Mouse (Mus musculus) midbrain, embryonic 14.5 days (tissue): ENCODE results near the gene Tshb. TPM values are rescaled to one million over a fixed set of nuclear protein-coding genes. Genes with fewer than 3 reads are reported as not detected.

Source experiments
- ATAC-seq: fragments of 200-750 bp; cut with Nextera tagmentation; 2 replicates; pipeline ENCODE4 v1.8.0; 2017; ENCODE audit warnings: moderate number of reproducible peaks, moderate library complexity; ENCODE audit not compliant: low FRiP score, low TSS enrichment
- DNase-seq: peaks from one replicate; pipeline ENCODE4 v3.0.0-alpha.2; 2015
- H3K27ac ChIP-seq: fragments of 300-500 bp; sonication (generic); replicated peaks from 2 replicates; pipeline ENCODE4 v1.5.1; 2014; ENCODE audit warnings: mild to moderate bottlenecking, low read depth, low read length, moderate library complexity
- H3K27me3 ChIP-seq: fragments of 300-500 bp; sonication (generic); 2 replicates; pipeline ENCODE4 v1.6.1; 2014; ENCODE audit warnings: low read length, control low read depth, mixed read lengths; ENCODE audit not compliant: control insufficient read depth, insufficient read depth
- H3K36me3 ChIP-seq: fragments of 300-500 bp; sonication (generic); 2 replicates; pipeline ENCODE4 v1.6.1; 2014; ENCODE audit warnings: low read length, control low read depth; ENCODE audit not compliant: control insufficient read depth, insufficient read depth
- H3K4me1 ChIP-seq: fragments of 300-500 bp; sonication (generic); 2 replicates; pipeline ENCODE4 v1.6.1; 2014; ENCODE audit warnings: mild to moderate bottlenecking, antibody characterized with exemption, low read length, control low read depth; ENCODE audit not compliant: control insufficient read depth, insufficient read depth
- H3K4me2 ChIP-seq: fragments of 300-500 bp; sonication (generic); 2 replicates; pipeline ENCODE4 v1.6.1; 2014; ENCODE audit warnings: mild to moderate bottlenecking, low read length, moderate library complexity
- H3K4me3 ChIP-seq: fragments of 300-500 bp; sonication (generic); replicated peaks from 2 replicates; pipeline ENCODE4 v1.5.1; 2014; ENCODE audit warnings: low read depth, low read length
- H3K9ac ChIP-seq: fragments of 300-500 bp; sonication (generic); replicated peaks from 2 replicates; pipeline ENCODE4 v1.6.1; 2014; ENCODE audit warnings: mild to moderate bottlenecking, low read length, moderate library complexity
- H3K9me3 ChIP-seq: fragments of 300-500 bp; sonication (generic); 2 replicates; pipeline ENCODE4 v1.6.1; 2016; ENCODE audit warnings: low read length, control low read depth, mixed read lengths; ENCODE audit not compliant: control insufficient read depth
- WGBS: fragments of 180-500 bp; shearing (Covaris S2); extraction: QIAGEN DNeasy Blood & Tissue Kit; methylation state at CpG from one replicate; pipeline ENCODE4 v1.1.7; 2014; 5-methylcytosine and 5-hydroxymethylcytosine counted together
- polyA plus RNA-seq: library from polyadenylated mRNA; unstranded; fragments of >200 nt; fragmentation: Nextera tagmentation; extraction: Ambion mirVana; gene quantifications from 2 replicates; pipeline ENCODE4 v1.2.1, GENCODE M21; 2014

Gene Tshb
- polyA plus RNA-seq, 1 experiment from 2014 or later, result 0.32 TPM

DNA sequence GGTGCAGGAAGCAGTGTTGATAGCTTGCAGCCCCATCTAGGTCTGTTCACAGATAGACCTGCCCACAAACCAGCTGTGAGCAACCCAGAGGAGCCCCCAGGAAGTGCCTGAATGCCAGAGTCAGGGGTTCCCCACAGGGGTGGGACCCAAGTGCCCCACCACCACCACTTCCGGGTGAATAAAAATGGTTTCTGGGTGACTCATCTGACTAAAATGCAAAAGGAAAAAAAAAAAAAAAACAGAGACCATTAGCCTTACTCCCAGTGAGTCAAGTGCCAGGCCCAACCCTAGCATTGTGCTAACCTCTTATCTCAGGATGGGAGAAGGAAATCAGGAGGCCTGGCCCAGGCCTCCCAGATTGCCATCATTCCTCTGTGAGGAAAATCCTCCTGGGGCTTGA lies 26.7 kb downstream of the Tshb start:
- ATAC-seq, result no peak
- 85% methylated on average over 1 of the region's 1 CpGs for WGBS

DNA sequence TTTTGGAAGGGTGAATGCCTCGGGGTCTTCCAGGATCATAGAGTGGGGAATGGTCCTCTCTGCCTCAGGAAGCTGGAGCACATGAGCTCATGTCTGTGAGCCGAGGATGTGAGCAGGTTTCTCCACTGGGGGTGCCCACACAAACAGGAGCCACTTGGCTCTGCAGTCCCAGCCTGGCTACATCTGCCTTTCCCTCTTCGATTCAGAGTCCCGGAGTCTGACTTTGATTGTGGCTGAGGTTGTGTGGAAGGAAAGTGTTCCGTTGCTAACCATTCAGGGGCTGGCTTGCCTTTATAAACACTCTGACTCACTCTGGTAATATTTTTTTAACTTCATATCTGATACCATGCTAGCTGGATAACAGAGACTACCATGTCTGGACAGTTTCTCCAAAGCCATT lies 30.1 kb downstream of the Tshb start:
- Histone ChIP-seq H3K27ac (no peak overlapping the region), H3K36me3 (no peaks in the 10 kb centered on the region), H3K4me2 (no peak overlapping the region), H3K9me3 (no peaks in the 10 kb centered on the region), H3K4me3 (no peak overlapping the region), H3K27me3 (no peaks in the 10 kb centered on the region), H3K4me1 (peaks cover 8% of the 10 kb centered on the region; the same call in 1 of the 2 replicates), H3K9ac (no peak overlapping the region)
- DNase-seq (no peak), ATAC-seq (no peak)
- 82% methylated on average over 5 of the region's 5 CpGs for WGBS

More for the DNA sequence above, 26.7 kb downstream of the Tshb start:
- H3K4me3 ChIP-seq, result no peak overlapping the region
- H3K4me2 ChIP-seq, result no peak overlapping the region
- no peaks in the 10 kb centered on the region for H3K9me3 ChIP-seq
- DNase-seq, result no peak
- no peak overlapping the region for H3K9ac ChIP-seq
- H3K36me3 ChIP-seq, result peaks cover 10% of the 10 kb centered on the region; the same call in 1 of the 2 replicates
- H3K27me3 ChIP-seq, result no peaks in the 10 kb centered on the region
- no peak overlapping the region for H3K27ac ChIP-seq
- no peaks in the 10 kb centered on the region for H3K4me1 ChIP-seq

DNA sequence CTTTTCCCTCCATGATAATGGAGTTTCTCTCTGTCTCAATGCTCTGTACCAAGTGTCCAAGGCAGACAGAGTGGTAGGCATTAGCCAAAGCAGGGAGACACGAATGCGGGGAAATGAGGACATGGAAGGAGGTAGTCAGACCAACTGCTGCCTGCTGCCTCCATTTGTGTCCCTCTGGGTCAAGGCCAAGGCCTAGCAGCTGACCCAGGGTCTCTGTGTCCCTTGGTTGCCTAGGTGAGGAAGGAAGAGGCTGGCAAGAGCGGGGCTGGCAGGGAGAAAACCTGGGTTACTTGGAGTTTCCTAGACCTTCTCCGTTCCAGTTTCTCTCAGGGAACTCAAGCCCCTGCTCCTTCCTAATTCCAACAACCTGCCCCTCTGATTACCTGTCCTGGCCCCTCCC lies 30.5 kb downstream of the Tshb start:
- 96% methylated on average over 4 of the region's 4 CpGs for WGBS
- no peak overlapping the region for H3K9ac ChIP-seq
- no peaks in the 10 kb centered on the region for H3K9me3 ChIP-seq
- DNase-seq, result no peak
- no peaks in the 10 kb centered on the region for H3K27me3 ChIP-seq
- H3K4me1 ChIP-seq, result peaks cover 9% of the 10 kb centered on the region; the same call in 1 of the 2 replicates
- H3K36me3 ChIP-seq, result no peaks in the 10 kb centered on the region
- H3K27ac ChIP-seq, result no peak overlapping the region
- H3K4me2 ChIP-seq, result no peak overlapping the region
- no peak overlapping the region for H3K4me3 ChIP-seq
- ATAC-seq, result no peak

DNA sequence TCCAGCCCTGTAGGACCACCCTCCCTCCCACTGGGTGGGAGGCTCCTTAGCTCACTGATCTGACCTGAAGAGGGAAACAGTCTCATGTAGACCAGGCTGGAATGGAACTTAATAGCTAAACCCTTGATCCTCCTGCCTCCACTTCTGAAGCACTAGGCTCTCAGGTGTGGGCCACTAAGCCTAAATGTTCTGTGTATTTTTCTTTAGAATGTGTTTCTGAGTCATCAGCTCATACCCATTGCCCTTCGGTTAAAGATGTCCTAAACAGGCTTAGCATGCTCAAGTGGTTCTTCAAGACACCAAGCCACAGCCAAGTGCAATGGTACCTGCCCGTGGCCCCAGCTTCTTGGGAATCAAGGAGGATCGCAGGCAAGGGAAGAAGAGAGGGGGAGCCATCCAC lies 31.0 kb downstream of the Tshb start:
- no peak for ATAC-seq

DNA sequence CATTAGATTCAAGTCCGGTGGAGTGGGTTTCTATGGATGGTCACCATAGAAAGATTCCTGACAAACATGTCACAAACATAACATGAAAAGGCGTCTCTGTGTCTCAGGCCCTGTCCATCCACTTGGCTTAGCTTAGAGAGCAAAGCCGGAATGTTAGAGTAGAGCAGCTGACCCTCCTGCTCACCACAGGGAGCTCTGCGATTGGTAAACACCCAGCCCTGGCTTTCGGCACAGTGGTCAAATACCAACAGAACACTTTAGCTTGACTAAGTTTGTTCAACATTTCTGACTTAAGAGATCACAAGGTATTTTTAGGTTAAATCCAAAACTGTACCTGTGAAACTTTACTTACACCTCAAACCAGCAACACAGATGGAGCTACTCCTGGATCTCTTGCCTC lies 31.4 kb downstream of the Tshb start:
- Histone ChIP-seq H3K9me3 (no peaks in the 10 kb centered on the region), H3K36me3 (no peaks in the 10 kb centered on the region), H3K4me1 (peaks cover 9% of the 10 kb centered on the region; the same call in 1 of the 2 replicates), H3K27ac (no peak overlapping the region), H3K9ac (no peak overlapping the region), H3K4me2 (no peak overlapping the region), H3K4me3 (no peak overlapping the region), H3K27me3 (no peaks in the 10 kb centered on the region)
- DNase-seq, result no peak
- 81% methylated on average over 5 of the region's 5 CpGs for WGBS
- ATAC-seq, result no peak

More for the DNA sequence above, 31.0 kb downstream of the Tshb start:
- Histone ChIP-seq H3K4me3 (no peak overlapping the region), H3K9me3 (no peaks in the 10 kb centered on the region), H3K27me3 (no peaks in the 10 kb centered on the region), H3K9ac (no peak overlapping the region), H3K27ac (no peak overlapping the region), H3K4me1 (peaks cover 9% of the 10 kb centered on the region; the same call in 1 of the 2 replicates), H3K4me2 (no peak overlapping the region), H3K36me3 (no peaks in the 10 kb centered on the region)
- whole genome bisulfite sequencing, result 92% methylated on average over 3 of the region's 3 CpGs
- no peak for DNase-seq

DNA sequence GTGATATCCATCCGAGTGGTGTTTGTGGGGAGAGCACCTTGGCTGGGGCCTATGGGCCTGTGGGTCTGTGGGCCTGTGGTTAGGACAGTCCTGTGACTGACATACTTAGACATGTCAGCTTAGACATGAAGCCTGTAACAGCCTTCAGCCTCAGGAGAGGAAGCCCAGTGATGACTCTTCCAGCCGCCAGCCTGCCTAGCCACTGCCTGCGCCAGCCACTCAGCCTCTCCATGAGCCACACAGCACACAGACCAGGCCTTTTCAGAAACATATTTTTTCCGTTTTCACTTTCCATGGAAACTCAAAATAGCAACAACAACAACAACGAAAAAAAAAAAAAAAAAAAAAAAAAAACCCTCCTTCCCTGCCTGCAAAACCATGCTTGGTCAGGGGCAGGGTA lies 33.8 kb downstream of the Tshb start:
- DNase-seq (no peak), ATAC-seq (no peak)
- Histone ChIP-seq H3K9me3 (no peaks in the 10 kb centered on the region), H3K9ac (no peak overlapping the region), H3K27me3 (no peaks in the 10 kb centered on the region), H3K4me2 (no peak overlapping the region), H3K27ac (no peak overlapping the region), H3K4me3 (no peak overlapping the region), H3K4me1 (peaks cover 12% of the 10 kb centered on the region), H3K36me3 (no peaks in the 10 kb centered on the region)
- WGBS, result 88% methylated on average over 5 of the region's 5 CpGs

DNA sequence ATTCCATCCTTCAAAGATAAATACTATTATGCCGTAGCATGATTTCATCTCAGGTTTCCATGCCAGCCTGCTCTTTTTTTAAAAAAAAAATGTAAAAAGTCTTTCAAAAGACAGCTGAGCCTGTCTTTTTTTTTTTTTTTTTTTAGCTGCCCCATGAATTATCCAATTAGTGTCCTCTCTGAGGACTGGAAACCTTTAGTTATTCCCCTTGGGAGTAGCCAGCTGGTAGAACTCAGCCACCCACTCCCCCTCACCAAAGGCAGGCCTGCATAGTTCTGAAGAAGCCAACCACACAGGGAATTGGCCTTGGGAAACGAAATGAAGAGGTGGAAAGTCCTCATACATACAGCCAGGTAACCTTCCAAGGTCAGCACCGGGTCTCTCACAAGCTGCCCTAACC lies 34.5 kb downstream of the Tshb start:
- no peak overlapping the region for H3K9ac ChIP-seq
- H3K4me3 ChIP-seq, result no peak overlapping the region
- WGBS, result 43% methylated on average over 3 of the region's 3 CpGs
- no peaks in the 10 kb centered on the region for H3K27me3 ChIP-seq
- DNase-seq (peak; percentile 45), ATAC-seq (no peak)
- H3K27ac ChIP-seq, result no peak overlapping the region
- H3K9me3 ChIP-seq, result no peaks in the 10 kb centered on the region
- H3K4me1 ChIP-seq, result peaks cover 17% of the 10 kb centered on the region
- no peak overlapping the region for H3K4me2 ChIP-seq
- H3K36me3 ChIP-seq, result no peaks in the 10 kb centered on the region

DNA sequence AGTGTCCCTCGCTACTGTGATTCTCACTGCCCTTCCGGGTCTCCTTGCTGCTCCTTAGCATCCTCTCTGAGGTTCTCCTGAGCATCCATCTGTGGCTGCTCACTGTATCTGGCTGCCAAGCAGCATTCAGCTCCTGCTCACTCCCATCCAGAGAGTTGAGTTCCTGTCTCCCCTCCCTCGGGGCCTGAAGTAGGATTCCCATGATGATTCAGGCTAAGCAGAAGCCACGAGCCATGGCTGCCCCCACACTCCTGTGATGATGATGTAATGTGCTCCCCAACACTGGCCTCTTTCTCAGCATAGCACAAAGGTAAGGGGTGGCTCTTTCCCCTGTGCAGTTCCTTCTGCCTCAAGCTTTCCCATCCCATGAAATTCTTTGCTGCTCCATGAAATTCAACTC lies 36.3 kb downstream of the Tshb start:
- 90% methylated on average over 4 of the region's 4 CpGs for WGBS
- H3K4me1 ChIP-seq, result peaks cover 25% of the 10 kb centered on the region
- ATAC-seq, result no peak

DNA sequence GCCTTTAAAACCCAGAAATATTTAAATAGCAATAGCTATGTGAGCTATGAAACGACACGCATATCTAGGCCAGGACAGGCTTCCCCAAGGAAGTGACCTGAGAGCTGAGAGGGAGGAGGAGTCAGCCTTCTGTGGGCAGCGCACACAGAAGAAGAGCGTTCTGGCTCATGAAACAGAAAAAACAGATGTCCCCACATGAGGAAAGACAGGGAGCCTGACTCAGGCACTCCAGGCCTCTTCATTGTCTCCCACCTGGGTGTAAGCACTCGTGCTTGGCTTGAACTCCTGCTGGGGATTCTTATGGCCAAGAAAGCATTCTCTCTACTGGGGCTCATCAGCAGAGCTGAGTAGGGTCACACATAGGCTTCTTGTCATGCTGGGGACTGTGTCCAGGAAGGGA lies 37.9 kb downstream of the Tshb start:
- Histone ChIP-seq H3K27me3 (no peaks in the 10 kb centered on the region), H3K9ac (no peak overlapping the region), H3K4me3 (no peak overlapping the region), H3K27ac (no peak overlapping the region), H3K9me3 (no peaks in the 10 kb centered on the region), H3K36me3 (no peaks in the 10 kb centered on the region), H3K4me1 (peaks cover 25% of the 10 kb centered on the region), H3K4me2 (no peak overlapping the region)
- ATAC-seq, result no peak
- WGBS, result 45% methylated on average over 5 of the region's 5 CpGs
- no peak for DNase-seq

More for the DNA sequence above, 36.3 kb downstream of the Tshb start:
- H3K4me2 ChIP-seq, result no peak overlapping the region
- no peak overlapping the region for H3K27ac ChIP-seq
- no peaks in the 10 kb centered on the region for H3K27me3 ChIP-seq
- H3K36me3 ChIP-seq, result no peaks in the 10 kb centered on the region
- no peak for DNase-seq
- no peak overlapping the region for H3K9ac ChIP-seq
- no peaks in the 10 kb centered on the region for H3K9me3 ChIP-seq
- no peak overlapping the region for H3K4me3 ChIP-seq
